Mouse (Mus musculus) kidney, postnatal 14 days (tissue): ENCODE results near the gene Hfm1.

Experiments used
- DNase-seq: peaks from one replicate; pipeline ENCODE4 v3.0.0; 2022; ENCODE audit warnings: mixed read lengths

The Hfm1 gene

DNA sequence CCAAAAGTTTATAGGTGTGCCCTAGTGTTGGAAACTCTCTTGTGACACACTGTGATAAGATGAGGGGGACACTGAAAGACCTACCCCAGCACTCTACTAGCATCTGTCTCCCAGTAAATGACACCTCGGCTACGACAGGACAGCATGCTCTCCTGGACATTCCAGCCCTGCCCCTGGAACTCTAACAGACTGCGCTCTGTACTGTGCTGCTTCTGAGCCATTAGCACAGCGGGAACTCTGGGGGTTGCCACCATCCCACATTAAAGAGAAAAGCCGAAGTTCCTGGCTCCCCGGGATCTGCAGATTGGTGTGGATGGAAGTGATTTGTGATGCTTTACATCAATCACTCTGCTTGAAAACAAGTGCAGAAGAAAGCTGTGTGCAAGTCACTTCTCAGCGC is 93.1 kb downstream of the Hfm1 start:
- DNase-seq, result no peak

DNA sequence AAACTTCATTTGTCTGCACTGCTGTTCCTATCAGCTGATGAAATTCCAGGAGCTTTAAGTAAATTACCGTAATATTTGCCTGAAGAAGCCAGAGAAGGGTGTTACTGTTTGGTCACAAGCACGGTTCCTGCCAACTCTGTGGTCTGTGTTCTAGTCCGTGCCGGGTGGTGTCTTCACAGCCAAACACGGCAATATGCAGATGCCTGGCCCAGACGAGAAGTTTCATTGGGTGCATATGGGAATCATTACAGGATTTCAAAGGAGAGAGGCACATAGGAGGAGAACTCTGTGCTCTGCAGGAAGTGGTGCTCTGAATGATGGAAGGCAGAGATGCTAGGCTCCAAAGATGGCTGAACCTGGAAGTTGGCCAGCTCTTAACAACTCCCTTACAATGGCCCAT is 94.7 kb downstream of the Hfm1 start:
- no peak for DNase-seq

DNA sequence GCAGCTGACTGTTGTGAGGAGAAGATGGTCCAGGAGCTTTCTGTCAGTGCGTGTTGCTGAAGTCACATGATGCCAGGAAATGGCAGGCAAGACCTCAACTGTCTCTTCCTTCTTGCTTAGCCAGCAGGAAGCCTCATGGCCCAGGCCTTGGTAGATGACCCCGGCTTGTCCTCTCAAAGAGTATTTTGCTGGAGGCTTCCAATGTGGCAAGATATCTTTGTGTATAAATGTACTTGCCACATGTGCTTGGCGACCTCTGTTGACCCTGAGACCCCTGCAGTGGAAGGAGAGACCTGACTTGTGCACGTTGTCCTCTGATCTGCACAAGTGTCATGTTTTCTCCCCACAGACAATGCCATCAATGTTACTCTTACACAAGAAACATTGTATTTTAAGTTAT is 95.3 kb downstream of the Hfm1 start:
- DNase-seq, result no peak

DNA sequence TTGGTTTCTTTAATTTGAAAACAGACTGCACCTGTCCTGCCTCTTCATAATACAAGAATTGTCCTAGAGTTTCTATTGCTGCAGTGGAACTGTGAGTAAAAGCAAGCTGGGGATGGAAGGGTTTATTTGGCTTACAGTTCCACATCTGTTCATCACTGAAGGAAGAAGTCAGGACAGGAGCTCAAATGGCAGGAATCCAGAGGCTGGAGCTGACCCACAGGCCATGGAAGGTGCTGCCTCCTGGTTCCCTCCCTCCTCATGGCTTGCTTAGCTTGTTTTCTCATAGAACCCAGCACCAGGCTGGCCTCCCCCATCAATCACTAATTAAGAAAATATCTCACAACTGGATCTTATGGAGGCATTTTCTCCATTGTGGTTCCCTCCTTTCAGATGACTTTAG is 99.4 kb downstream of the Hfm1 start:
- DNase-seq, result no peak

DNA sequence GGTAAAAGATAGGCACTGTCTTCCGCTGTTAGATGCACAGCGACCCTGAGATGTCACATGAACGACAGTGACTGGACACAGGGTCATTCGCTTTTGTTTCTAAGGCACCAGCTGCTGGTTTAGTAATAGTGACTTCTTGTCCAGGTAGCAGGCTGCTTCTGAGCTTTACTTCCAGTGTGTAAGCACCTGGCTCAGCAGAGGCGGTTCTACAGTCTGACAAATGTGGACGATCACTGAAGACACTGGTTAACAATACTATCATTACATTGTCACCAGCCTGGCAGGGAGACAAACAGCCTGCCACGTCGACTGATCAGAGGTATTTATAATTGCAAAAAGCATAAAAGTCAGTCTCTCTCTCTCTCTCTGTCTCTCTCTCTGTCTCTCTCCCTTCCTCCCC is 100.1 kb downstream of the Hfm1 start:
- DNase-seq, result no peak

DNA sequence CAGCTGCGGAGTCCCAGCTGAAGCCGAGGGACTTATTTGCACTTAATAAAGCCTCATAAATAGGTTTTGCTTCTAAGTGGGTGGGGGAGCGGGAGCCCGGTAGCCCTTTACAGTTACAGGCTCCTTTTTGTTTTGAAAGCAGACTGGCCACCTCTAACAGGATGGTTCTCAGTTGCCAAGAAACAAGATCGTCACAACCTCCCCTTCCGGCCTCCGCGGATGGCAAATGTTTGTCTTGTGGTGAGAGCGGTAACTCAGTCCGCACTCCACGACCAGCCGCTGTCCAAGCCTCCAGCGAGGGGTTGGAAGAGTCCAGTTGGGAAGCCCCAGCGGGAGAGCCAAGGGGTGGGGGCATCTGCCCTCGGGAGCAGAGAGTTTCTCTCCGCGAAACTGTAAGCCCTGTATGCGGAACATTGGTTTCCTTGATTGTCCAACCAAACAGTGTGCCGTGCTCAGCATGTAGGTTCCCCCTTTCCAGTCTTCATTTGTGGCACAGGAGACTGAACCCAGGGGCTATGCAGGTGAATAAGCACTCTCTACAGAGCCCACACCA is 100.7 kb downstream of the Hfm1 start:
- peak; percentile 32 for DNase-seq

DNA sequence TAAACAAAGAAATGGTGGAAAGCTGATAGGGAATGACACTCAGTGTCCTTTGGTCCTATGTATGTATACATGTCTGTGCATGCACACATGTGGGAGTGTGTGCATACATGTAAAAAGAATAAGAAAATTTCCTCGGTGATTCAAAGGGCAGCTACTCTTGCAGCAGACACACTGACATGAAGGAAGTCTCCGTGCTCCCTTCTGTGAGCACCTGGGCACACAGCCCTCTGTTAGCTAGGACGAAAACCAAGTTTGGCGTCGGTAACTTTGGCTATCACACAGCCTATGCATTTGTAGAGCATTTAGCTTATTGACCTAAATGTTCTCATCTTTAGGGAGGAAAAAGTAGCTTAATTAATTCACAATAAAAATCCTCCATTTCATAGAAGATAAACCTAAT is 101.4 kb downstream of the Hfm1 start:
- no peak for DNase-seq

DNA sequence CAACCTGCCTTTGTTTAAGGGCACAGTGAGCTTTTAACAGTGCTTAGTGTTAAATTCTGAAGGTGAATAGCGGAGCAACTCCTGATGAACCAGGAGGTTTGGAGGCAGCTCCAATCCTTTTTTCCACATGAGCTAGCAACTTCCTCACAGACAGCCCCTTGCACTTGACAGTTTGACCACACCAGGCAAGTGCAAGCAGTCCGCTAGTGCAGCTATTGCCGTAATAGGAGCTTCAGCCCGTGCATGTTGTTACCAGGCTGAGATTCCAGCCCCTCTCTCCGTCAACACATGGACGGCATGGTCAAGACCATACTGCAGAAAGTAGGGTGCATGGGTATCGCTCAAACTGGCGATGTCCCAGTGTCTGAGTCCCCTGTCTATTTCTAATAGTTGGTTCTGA is 106.5 kb downstream of the Hfm1 start:
- no peak for DNase-seq

DNA sequence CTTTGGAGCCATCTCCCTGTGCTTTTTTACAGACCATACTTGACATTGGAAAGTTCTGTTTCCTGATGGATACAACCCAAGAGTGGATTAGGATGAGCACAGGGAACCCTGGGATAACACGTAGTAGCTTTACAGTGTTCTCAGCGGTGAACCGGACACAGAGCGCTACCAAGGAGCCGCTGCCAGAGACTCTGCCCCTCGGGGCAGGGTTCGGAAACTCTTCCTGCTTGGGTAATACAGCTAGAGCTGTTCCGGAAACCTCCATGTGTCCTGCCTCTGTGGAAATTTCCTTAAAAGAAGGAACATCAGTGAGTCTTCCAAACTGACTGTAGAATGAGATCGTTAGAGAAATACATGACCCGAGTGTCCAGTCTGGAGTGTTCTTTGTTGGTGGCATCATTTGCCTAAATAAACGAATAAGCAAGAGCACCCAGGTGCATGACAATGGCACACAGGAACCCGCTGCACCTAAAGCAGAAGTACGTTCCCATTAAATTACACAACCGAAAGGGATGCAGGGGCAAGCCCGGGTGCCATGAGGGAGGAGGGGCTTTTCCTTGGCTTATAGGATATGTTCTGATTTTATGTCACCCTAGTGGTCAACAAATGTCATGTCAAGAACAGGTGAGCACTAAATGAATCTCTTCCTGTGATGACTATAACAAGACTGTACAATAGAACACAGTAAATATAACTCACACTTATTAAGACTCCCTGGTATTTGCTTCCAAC is 110.0 kb downstream of the Hfm1 start:
- DNase-seq, result peak; percentile 32

DNA sequence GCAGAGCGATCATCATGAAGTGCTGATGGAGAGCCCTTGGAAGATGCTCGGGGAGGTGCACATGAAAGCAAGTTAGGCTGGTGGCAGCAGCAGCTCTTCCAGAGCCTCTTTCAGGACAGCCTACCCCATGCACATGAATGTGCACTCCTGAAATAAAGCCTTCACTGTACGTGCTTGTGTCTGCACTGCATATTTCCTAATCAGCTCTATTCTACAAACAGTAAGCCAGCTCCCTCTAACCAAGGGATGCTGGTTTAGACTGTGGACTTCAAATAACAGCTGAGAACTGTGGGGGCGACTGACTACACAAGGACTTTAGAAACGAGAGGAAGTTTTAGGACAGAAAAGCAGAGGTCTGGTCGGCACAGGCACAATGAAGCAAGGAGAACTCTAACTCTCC is 111.5 kb downstream of the Hfm1 start:
- DNase-seq, result no peak

DNA sequence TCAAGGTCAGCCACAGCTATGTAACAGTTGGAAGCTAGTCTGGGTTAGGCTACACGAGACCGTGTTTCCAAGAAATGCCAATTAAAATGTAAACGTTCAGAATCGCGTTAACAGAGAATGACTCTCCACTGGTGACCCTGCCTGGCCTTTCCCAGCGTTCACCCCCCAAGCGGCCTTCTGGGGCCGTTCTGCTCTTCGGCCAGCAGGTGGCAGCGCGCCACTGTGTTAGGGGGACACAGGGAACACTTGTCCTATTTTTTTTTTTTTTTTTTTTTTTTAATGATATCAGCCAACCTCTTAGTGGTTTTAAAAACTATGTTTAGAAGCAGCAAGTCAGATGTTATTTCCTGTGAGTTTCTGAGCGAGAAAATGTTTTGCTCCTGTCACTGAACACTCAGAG is 123.0 kb downstream of the Hfm1 start:
- peak; percentile 65 for DNase-seq

DNA sequence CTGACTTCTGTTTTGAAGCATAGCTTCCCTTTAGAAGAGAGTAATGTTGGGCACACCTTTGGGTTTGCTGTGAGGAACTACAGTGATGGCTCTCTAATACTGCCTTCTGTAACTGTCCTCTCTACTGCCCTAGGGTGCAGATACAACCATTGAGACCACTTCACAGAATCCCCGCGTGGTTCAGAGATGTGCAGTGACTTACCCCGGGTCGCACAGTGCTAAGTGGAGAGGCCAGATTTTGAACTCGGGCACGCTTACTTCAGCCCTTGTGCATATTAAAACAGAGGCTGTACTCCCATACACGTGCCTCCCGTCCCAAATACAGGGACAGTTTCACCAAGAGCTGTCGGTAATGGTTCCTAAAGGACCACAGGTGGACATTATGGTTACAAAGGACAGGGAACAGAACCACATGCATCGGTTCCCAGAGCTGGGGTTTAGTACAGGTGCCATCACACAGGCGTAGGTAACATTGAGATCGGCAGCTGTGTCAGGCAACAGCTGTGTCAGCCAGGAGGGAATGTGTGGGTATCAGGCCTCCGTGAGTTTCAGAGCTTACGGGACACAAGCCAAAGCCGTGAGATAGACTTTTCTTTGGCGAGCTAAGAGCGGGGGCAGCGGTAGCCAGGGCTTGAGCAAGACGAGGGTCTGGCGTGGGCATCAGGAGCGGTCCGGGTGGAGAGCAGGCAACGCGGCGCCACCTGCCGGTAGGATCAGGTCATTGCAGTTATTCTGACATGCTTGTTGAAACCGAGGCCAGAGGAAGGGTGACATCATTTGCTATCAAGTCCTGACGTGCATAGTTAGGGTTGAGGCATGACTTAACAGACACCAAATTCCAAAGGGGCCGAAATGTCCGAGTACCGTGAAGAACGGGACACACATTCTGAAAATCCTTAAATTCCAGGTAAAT is 124.0 kb downstream of the Hfm1 start:
- peak; percentile 88 for DNase-seq

DNA sequence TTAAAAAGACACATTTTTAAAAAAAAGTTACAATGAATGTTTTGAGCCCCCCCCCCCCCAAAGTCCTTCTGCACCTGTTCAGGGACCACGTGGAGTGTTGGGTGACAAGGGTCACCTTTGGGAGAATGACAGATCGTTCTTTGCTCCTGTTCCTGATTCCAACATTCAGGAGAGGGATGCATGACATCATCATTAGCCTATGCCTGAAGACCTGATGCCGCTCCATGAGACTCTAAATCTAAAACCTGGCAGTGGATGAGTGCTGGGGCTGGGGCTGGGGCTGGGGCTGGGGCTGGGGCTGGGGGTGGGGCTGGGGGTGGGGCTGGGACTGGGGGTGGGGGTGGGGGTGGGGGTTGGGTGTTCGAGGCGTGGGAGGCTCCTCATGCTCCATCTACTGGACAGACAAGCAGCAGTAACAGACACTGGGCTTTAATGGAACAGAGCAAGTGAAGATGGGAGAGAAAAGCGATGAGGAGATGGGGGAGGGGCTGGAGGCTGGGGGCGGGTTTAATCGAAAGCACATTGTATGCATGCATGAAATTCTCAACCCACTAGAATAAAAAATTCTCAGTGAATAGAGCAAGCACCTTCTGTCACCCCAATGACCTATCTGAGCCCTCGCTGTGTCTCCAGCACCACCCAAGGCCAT is 124.8 kb downstream of the Hfm1 start:
- DNase-seq, result no peak

DNA sequence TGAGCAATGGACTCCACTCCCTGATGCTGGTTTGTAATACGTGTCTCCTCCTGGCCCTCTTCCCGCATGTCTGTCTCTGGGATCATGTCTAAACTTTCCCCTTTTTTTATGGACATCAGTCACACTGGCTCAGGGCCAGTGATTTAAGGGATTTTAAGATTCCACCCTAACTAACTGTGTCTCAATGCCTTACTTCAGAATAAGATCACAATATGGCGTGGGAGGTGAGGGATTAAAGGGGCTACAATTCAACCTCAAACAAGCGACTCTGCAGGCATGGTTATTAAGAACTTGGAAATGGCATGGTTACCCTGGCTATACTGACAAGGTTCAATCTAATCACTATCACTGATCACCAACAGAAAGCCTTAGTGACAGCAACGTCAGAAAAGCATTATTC is 128.2 kb downstream of the Hfm1 start:
- no peak for DNase-seq

DNA sequence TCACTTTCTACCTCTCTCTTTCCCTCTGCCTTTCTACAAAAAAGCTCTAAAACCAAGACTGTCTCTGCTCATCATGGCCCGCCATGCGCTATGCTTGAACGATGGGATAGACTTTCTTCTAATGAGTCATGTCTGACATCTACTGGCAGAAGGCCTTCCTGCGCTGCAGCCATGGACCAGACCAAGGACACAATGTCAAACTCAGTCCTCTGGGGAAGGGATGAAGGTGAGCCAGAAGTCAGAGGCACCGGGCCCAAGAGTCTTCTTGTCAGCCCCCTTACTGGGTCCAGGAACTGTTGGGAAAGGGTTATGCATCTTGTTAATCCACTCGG is 134.9 kb downstream of the Hfm1 start:
- DNase-seq, result no peak

DNA sequence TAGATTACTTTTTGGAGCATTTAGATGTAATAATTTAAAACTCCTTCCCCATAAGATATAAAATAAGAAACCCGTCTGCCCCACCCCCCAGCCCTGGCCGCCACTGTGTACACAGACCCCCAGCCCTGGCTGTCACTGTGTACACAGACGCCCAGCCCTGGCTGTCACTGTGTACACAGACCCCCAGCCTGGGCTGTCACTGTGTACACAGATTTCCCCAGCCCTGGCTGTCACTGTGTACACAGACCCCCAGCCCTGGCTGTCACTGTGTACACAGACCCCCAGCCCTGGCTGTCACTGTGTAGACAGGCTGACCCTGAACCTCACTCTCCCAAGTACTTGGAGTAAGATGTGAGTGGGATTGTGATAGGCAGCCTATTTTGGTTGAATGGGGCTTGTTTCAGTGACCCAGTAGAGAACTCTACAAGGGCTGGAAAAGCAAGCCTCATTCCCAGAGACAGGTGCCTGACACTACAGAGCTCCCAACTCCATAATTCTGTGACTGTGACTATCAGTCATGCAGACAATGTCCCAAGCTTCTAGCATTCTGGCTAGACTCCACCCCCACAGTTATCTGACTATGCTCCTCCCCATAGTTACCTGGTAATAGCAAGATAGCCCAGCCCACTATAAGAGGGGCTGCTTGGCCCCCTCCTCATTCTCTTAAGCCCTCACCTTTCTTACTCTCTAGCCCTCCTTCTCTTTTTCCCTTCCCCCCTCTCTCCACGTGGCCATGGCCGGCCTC is 135.5 kb downstream of the Hfm1 start:
- DNase-seq, result no peak
